24 mouse cellular contexts compared by ENCODE assay signal in genomic region chr11:35732366-35732765, GRCm38 (mm10). TPM values are rescaled to one million over a fixed set of nuclear protein-coding genes. Genes with fewer than 3 reads are reported as not detected.
DNase-seq lines count a peak whose midpoint lies in the region; ATAC-seq and TF ChIP-seq lines count a peak whose summit lies in the region.
"Had no signal": no experiment of that assay in that cellular context is flagged by ENCODE, and none has a peak within 500 bp of the region (broad histone marks: within the 10 kb centered on the region; RNA-seq: fewer than 3 reads in every experiment).

No protein-coding gene starts in this region.

- TF ChIP-seq CTCF in liver, adult 2 months (IDR thresholded peaks at IDR 0.05; ENCODE audit: low read depth, low read length) = no peak
- TF ChIP-seq CTCF in liver, postnatal 0 days (IDR thresholded peaks at IDR 0.05; ENCODE audit: low read depth) = no peak

- peak; percentile 52 for TF ChIP-seq EP300 in liver, postnatal 0 days (IDR thresholded peaks at IDR 0.05; ENCODE audit: low read depth)

- H3K36me3 ChIP-seq in liver, adult 2 months (ENCODE audit: control insufficient read depth, insufficient read depth, low read length) = no peaks in the 10 kb centered on the region
- H3K36me3 ChIP-seq in liver, embryonic 11.5 days (ENCODE audit: control insufficient read depth, insufficient read depth, low read length) = no peaks in the 10 kb centered on the region
- H3K36me3 ChIP-seq in liver, postnatal 0 days (replicated peaks; ENCODE audit: insufficient read depth, low read length) = no peaks in the 10 kb centered on the region
- no peaks in the 10 kb centered on the region for H3K36me3 ChIP-seq in embryonic facial prominence, embryonic 10.5 days (replicated peaks)
- no peaks in the 10 kb centered on the region for H3K36me3 ChIP-seq in heart, embryonic 10.5 days
- H3K36me3 ChIP-seq: forebrain, embryonic 10.5 days; G1E; heart, embryonic 12.5 days; hindbrain, embryonic 13.5 days; neural tube, embryonic 15.5 days had no signal

- H3K4me3 ChIP-seq in liver, adult 2 months (ENCODE audit: insufficient read depth, low read depth, low read length) = no peak overlapping the region
- H3K4me3 ChIP-seq in liver, embryonic 11.5 days (ENCODE audit: low read depth, low read length) = no peak overlapping the region
- no peak overlapping the region for H3K4me3 ChIP-seq in liver, postnatal 0 days (ENCODE audit: low read depth, low read length)
- H3K4me3 ChIP-seq in embryonic facial prominence, embryonic 10.5 days = no peak overlapping the region
- H3K4me3 ChIP-seq in heart, embryonic 10.5 days = no peak overlapping the region
- H3K4me3 ChIP-seq: forebrain, embryonic 10.5 days; gastrocnemius, adult 2 months; heart, embryonic 12.5 days; hindbrain, embryonic 13.5 days; neural tube, embryonic 15.5 days had no signal

- H3K79me2 ChIP-seq in liver, adult 2 months (ENCODE audit: control insufficient read depth, insufficient read depth, low read length) = no peaks in the 10 kb centered on the region

- no peak overlapping the region for H3K9ac ChIP-seq in liver, adult 2 months (ENCODE audit: low read depth, low read length)
- H3K9ac ChIP-seq in liver, embryonic 11.5 days (ENCODE audit: low read depth, low read length) = no peak overlapping the region
- no peak overlapping the region for H3K9ac ChIP-seq in liver, postnatal 0 days (replicated peaks)
- H3K9ac ChIP-seq: forebrain, postnatal 0 days; heart, embryonic 12.5 days; hindbrain, embryonic 13.5 days; lung, embryonic 14.5 days; neural tube, embryonic 15.5 days had no signal

- 8% methylated on average over 1 of the region's 1 CpGs for WGBS in liver, adult 2 months
- 49% methylated on average over 1 of the region's 1 CpGs for WGBS in liver, embryonic 11.5 days
- 31% methylated on average over 1 of the region's 1 CpGs for WGBS in liver, postnatal 0 days (ENCODE audit: insufficient replicate concordance)
- 59% methylated on average over 1 of the region's 1 CpGs for WGBS in embryonic facial prominence, embryonic 10.5 days
- WGBS in heart, embryonic 10.5 days = 56% methylated on average over 1 of the region's 1 CpGs

- no peak overlapping the region for H3K4me2 ChIP-seq in liver, embryonic 11.5 days
- no peak overlapping the region for H3K4me2 ChIP-seq in liver, postnatal 0 days (ENCODE audit: low read depth, low read length)
- H3K4me2 ChIP-seq: heart, embryonic 12.5 days; hindbrain, embryonic 13.5 days; lung, embryonic 14.5 days; neural tube, embryonic 15.5 days had no signal

- H3K27ac ChIP-seq in liver, adult 2 months (replicated peaks; ENCODE audit: insufficient read depth, low read depth, low read length) = no peak overlapping the region
- no peak overlapping the region for H3K27ac ChIP-seq in liver, embryonic 11.5 days (ENCODE audit: low read depth, low read length)
- no peak overlapping the region for H3K27ac ChIP-seq in liver, postnatal 0 days (ENCODE audit: low read depth)
- no peak overlapping the region for H3K27ac ChIP-seq in embryonic facial prominence, embryonic 10.5 days (replicated peaks)
- H3K27ac ChIP-seq in heart, embryonic 10.5 days = no peak overlapping the region
- H3K27ac ChIP-seq: forebrain, embryonic 10.5 days; gastrocnemius, adult 2 months; hindbrain, embryonic 13.5 days; neural tube, embryonic 15.5 days had no signal

- no peak for ATAC-seq in liver, embryonic 11.5 days (replicated peaks; ENCODE audit: low FRiP score)
- peak; percentile 94 for ATAC-seq in liver, postnatal 0 days
- ATAC-seq: CD4-positive, CD25-positive, alpha-beta regulatory T cell, adult 4 months; forebrain, postnatal 0 days; midbrain, embryonic 16.5 days had no signal

- H3K9me3 ChIP-seq in liver, embryonic 11.5 days (ENCODE audit: control insufficient read depth, low read length) = no peaks in the 10 kb centered on the region
- H3K9me3 ChIP-seq in liver, postnatal 0 days (ENCODE audit: low read length) = no peaks in the 10 kb centered on the region
- H3K9me3 ChIP-seq in embryonic facial prominence, embryonic 10.5 days = no peaks in the 10 kb centered on the region
- H3K9me3 ChIP-seq in heart, embryonic 10.5 days = no peaks in the 10 kb centered on the region
- H3K9me3 ChIP-seq: forebrain, embryonic 10.5 days; G1E; heart, embryonic 12.5 days; hindbrain, embryonic 13.5 days; neural tube, embryonic 15.5 days had no signal

- no peaks in the 10 kb centered on the region for H3K27me3 ChIP-seq in liver, adult 2 months (ENCODE audit: control insufficient read depth, insufficient read depth, low read length)
- H3K27me3 ChIP-seq in liver, embryonic 11.5 days (replicated peaks; ENCODE audit: control insufficient read depth, insufficient read depth, low read length) = no peaks in the 10 kb centered on the region
- H3K27me3 ChIP-seq in liver, postnatal 0 days (ENCODE audit: insufficient read depth, low read length) = no peaks in the 10 kb centered on the region
- peaks cover 13% of the 10 kb centered on the region; the same call in 1 of the 2 replicates for H3K27me3 ChIP-seq in embryonic facial prominence, embryonic 10.5 days (replicated peaks; ENCODE audit: low read depth, poor library complexity, severe bottlenecking)
- no peaks in the 10 kb centered on the region for H3K27me3 ChIP-seq in heart, embryonic 10.5 days (ENCODE audit: insufficient read depth, poor library complexity, severe bottlenecking)
- H3K27me3 ChIP-seq: heart, embryonic 12.5 days; neural tube, embryonic 15.5 days had no signal

- TF ChIP-seq POLR2A in liver, adult 2 months (IDR thresholded peaks at IDR 0.05; ENCODE audit: extremely low read depth, insufficient read depth, low read length) = no peak

- peaks cover 3% of the 10 kb centered on the region; the same call in 1 of the 2 replicates for H3K4me1 ChIP-seq in liver, adult 2 months (ENCODE audit: control insufficient read depth, insufficient read depth, low read length)
- H3K4me1 ChIP-seq in liver, embryonic 11.5 days (replicated peaks; ENCODE audit: control insufficient read depth, insufficient read depth, low read length) = no peaks in the 10 kb centered on the region
- H3K4me1 ChIP-seq in liver, postnatal 0 days (ENCODE audit: insufficient read depth) = no peaks in the 10 kb centered on the region
- H3K4me1 ChIP-seq in embryonic facial prominence, embryonic 10.5 days = no peaks in the 10 kb centered on the region
- H3K4me1 ChIP-seq in heart, embryonic 10.5 days = no peaks in the 10 kb centered on the region
- H3K4me1 ChIP-seq: forebrain, embryonic 10.5 days; heart, embryonic 12.5 days had no signal

- peak; percentile 17 for DNase-seq in adrenal gland, postnatal 14 days
- DNase-seq in adrenal gland, postnatal 4 days (ENCODE audit: low spot score in 2 of 2) = no peak
- DNase-seq in liver, adult 2 months (ENCODE audit: extremely low read depth, low read depth, low spot score) = peak; percentile 93
- no peak for DNase-seq in liver, embryonic 11.5 days (ENCODE audit: low spot score)
- DNase-seq in kidney, adult 9 months = peak; percentile 90
- peak; percentile 59 for DNase-seq in liver, postnatal 0 days
- DNase-seq in embryonic facial prominence, embryonic 10.5 days (ENCODE audit: low spot score) = no peak
- no peak for DNase-seq in heart, embryonic 10.5 days (ENCODE audit: low spot score)
- DNase-seq: cerebellum, adult 9-11 months; forebrain, postnatal 0 days; gastrocnemius, adult 2 months; heart, postnatal 14 days; layer of hippocampus, adult 9-11 months; lung, embryonic 14.5 days; lung, postnatal 4 days; spleen, adult 18-20 months; thymus, postnatal 36 days had no signal

RNA-seq across cellular contexts. Expression of gene Pank3, which starts 36.9 kb away (rescaled TPM):
- total RNA-seq in adrenal gland, postnatal 14 days (2021) = 46.8 and 51.4 TPM in 2 replicates
- 10 to 100 TPM; 57.1 to 58.9 TPM for total RNA-seq in adrenal gland, postnatal 4 days (2021)
- total RNA-seq in liver, adult 2 months (2014; rRNA removed) = 46.2 and 58.1 TPM in 2 replicates
- polyA plus RNA-seq in liver, adult 2 months (2012; rRNA removed) = 5.7 and 6.1 TPM in 2 replicates
- polyA plus RNA-seq in liver, embryonic 11.5 days (2014; fragmentation: Nextera tagmentation; extraction: Ambion mirVana) = 11.0 and 11.7 TPM in 2 replicates
- 4.8 and 5.5 TPM in 2 replicates for polyA plus RNA-seq in liver, postnatal 0 days (2015; fragmentation: Nextera tagmentation; extraction: Ambion mirVana)
- polyA plus RNA-seq in embryonic facial prominence, embryonic 10.5 days (2016; fragmentation: Nextera tagmentation; extraction: Ambion mirVana) = 13.9 and 15.2 TPM in 2 replicates
- polyA plus RNA-seq in heart, embryonic 10.5 days (2016; fragmentation: Nextera tagmentation; extraction: Ambion mirVana) = 9.4 and 10.7 TPM in 2 replicates

Comparison
In these comparisons a context has a peak if more than half of its experiments do, and no peak if none do; other contexts are left out.
1. DNase-seq: peak in adrenal gland, postnatal 14 days (single experiment), liver, adult 2 months (single experiment), kidney, adult 9 months (single experiment) and liver, postnatal 0 days (single experiment); none in adrenal gland, postnatal 4 days (0 of 2), liver, embryonic 11.5 days (single experiment), embryonic facial prominence, embryonic 10.5 days (single experiment) and heart, embryonic 10.5 days (single experiment).